Mouse (Mus musculus): ENCODE measurements at regions not wholly inside any gene's neighbourhood (a gene's known extent, or its start where the extent isn't known, plus 50 kb on each side); places are given as distances from the start of the nearest gene placed in this dataset.

DNA sequence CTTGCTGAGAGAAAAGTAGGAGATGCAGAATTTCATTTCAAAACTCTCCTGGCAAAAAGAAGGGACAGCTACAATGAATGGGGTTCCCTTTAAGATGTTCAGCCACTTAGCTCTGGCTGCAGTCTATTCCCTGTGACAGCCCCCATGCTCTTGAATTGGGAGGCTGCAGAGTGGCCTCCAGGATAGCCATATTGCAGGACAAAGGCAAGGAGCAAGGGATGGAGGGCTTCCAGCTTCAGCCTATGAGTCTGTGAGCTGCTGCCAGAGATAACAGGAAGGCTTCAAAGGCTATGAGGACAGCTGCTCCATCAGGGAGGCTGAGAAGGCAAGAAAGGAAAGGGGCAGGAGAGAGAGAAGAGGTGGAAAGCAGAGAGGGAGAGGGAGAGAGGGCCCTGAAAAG is 256.5 kb upstream of the Negr1 start:
- TF ChIP-seq CTCF (IDR thresholded peaks at IDR 0.05; ENCODE audit: low read depth, low read length) (no peak), GATA1 (IDR thresholded peaks at IDR 0.05; ENCODE audit: borderline replicate concordance, low read length) (no peak), TAL1 (conservative IDR thresholded peaks at IDR 0.05; ENCODE audit: low read depth, low read length) (no peak), POLR2AphosphoS5 (IDR thresholded peaks at IDR 0.05; ENCODE audit: insufficient replicate concordance, low read depth, low read length) (no peak), GATA2 (IDR thresholded peaks at IDR 0.05; ENCODE audit: borderline replicate concordance, low read depth, low read length) (no peak)
